Mouse (Mus musculus): ENCODE measurements at regions not wholly inside any gene's neighbourhood (a gene's known extent, or its start where the extent isn't known, plus 50 kb on each side); places are given as distances from the start of the nearest gene placed in this dataset.
"Not testable (repeated sequence)": the region's sequence is repeated elsewhere in the genome, so short reads cannot be mapped to it uniquely, and the experiment has no call there.

GRCm38 (mm10) chr14:54148626-54149025 lies 105.3 kb downstream of the Dad1 start:
- no peak for DNase-seq (ENCODE audit: low read depth, low spot score)

GRCm38 (mm10) chr14:54148121-54148520 lies 105.8 kb downstream of the Dad1 start:
- no peak for DNase-seq (ENCODE audit: low read depth, low spot score)

- no peak for DNase-seq (ENCODE audit: low read depth, low spot score)
These were observed 106.4 kb downstream of the Dad1 start for GRCm38 (mm10) chr14:54147546-54147945.

- DNase-seq (ENCODE audit: low read depth, low spot score): no peak
These were observed 107.9 kb downstream of the Dad1 start for GRCm38 (mm10) chr14:54145743-54146741.

- DNase-seq (ENCODE audit: low read depth, low spot score): no peak
These were observed 110.1 kb downstream of the Dad1 start for GRCm38 (mm10) chr14:54143828-54144227.

DNA sequence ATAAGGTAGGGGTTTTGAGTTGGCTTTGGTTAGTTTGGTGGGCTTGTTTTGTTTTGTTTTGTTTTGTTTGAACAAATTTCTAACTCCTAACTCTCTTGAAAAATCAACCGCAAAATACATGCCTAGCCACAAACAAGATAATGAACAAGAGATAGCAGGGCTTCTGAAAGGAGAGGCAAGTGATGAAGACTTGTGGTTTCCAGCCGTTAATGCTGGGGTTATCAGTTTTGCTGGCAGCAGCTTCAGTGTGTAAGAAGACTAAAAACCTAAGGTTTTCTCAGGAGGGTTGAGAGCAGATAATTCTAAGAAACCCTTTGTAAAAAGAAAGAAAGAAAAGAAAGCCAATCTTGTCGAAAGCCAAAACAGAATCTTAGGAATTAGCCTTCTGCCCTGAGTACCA lies 115.6 kb downstream of the Dad1 start:
- DNase-seq (ENCODE audit: low read depth, low spot score): no peak

DNA sequence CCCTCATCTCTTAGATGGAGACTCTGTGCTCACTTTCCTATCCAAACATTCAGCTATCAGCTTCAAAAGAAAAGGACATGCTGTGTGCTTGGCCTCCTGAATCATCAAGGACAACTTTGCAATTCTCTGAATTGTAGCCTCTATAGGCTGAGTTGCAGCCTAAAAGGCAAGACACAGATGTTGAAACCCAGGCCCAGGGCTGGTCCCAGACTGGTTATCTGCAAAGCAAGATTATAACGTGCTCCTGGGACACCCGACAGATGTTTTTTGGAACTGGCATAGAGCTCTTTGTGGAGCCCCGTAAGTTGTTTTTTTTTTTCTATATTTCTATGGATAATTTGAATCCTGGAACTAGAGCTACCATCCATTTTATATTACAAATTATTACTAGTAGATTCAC lies 117.4 kb downstream of the Dad1 start:
- no peak for DNase-seq (ENCODE audit: low read depth, low spot score)

DNA sequence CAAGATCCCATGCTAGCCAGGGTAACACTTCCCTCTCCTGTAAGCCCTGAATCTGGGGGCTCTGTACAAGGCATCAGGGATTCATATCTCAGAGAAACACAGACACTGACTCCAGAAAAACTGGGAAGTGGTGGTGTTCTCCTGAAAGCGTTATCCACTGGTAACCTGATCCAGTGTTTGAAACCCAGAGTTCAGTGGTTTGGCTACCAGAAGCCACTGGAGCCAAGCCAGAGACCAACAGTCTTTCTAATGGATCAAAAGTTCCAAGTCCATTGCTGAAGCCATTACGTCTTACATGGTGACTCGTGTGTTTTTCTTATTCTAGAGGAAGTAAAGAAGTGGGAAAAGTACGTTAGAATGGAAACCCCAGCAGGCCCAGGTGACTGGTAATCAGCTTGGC lies 125.6 kb downstream of the Dad1 start:
- no peak for DNase-seq (ENCODE audit: low read depth, low spot score)

GRCm38 (mm10) chr14:54125510-54125909 lies 128.4 kb downstream of the Dad1 start:
- DNase-seq (ENCODE audit: low read depth, low spot score): no peak

- DNase-seq (ENCODE audit: low read depth, low spot score): no peak
These were observed 131.9 kb downstream of the Dad1 start for GRCm38 (mm10) chr14:54121973-54122372.

DNA sequence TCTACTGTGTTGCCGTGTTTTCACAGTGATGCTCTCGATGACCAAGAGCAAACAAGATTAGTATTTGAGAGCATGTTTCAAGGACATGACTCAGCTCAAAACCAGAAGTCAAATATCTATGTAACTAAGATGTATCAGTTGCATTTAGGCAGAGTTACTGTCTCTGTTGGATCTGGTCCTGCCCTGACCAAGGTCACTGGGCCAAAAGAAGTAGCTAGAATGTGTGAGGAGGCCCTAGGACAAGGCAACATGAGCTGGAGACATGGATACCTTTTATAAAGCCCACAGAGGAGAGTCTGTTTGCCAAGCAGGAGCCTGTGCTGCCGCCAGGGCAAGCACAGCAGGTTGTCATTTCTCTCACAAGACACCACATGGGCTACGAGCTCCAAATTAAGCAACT lies 132.6 kb downstream of the Dad1 start:
- no peak for DNase-seq (ENCODE audit: low read depth, low spot score)

DNA sequence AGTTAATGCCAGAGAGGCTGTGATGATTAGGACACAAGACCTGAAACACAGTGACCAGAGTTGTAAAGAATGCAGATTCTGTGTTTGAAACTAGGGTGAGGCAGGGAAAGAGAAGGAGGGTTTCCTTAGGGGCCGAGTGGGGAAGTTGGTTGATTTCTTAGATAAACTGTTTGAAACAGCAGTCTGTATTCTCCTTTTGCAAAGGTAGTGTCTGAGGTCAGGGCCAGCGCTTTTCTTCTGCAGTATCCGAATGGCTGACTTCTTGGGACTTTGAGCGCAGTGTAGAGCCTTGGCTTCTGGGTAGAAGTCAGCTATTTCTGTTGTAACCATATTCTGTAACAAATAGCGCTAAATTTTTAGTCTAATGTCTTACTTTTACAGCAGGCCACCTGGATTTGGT lies 133.7 kb downstream of the Dad1 start:
- no peak for DNase-seq (ENCODE audit: low read depth, low spot score)

DNA sequence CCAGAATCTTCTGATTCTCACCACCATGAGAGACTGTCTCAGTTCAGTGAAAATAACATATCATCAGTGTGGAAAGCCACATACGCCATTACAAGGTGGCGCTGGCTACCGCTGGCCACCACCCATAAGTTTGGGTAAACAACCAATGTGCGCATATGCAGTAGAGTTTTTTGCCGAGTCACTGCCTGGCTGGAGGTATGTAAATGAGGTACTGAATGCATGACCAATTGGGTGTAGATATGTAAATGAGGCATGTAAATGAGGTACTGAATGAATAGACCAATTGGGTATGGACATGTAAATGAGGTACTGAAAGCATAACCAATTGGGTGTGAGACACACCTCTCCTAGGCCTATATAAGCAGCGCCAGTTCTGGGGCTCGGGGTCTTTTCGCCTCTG lies 136.3 kb downstream of the Dad1 start:
- not testable (repeated sequence) for DNase-seq (ENCODE audit: low read depth, low spot score)

GRCm38 (mm10) chr14:54113216-54113615 lies 140.7 kb downstream of the Dad1 start:
- no peak for DNase-seq (ENCODE audit: low read depth, low spot score)

DNA sequence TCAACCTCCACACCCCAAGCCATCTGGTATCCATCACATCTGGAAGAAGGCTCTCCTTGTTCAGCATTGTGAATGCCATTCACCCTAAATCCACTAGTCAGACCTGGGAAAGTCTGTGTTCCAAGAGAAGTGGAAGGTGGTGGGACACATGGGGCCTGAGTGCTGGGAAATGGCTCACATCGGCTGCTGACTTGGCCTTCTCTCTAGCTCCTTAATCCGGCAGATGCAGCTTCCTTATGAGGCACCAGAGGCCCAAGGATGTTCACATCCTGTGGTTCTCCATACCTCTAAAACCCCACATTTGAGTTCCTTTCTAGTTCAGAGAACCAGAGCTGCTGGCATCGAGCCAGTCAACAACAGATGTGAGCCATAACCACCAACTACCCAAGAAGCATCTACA lies 142.9 kb downstream of the Dad1 start:
- DNase-seq (ENCODE audit: low read depth, low spot score): no peak

- no peak for DNase-seq (ENCODE audit: low read depth, low spot score)
These were observed 144.8 kb downstream of the Dad1 start for GRCm38 (mm10) chr14:54109129-54109528.

DNA sequence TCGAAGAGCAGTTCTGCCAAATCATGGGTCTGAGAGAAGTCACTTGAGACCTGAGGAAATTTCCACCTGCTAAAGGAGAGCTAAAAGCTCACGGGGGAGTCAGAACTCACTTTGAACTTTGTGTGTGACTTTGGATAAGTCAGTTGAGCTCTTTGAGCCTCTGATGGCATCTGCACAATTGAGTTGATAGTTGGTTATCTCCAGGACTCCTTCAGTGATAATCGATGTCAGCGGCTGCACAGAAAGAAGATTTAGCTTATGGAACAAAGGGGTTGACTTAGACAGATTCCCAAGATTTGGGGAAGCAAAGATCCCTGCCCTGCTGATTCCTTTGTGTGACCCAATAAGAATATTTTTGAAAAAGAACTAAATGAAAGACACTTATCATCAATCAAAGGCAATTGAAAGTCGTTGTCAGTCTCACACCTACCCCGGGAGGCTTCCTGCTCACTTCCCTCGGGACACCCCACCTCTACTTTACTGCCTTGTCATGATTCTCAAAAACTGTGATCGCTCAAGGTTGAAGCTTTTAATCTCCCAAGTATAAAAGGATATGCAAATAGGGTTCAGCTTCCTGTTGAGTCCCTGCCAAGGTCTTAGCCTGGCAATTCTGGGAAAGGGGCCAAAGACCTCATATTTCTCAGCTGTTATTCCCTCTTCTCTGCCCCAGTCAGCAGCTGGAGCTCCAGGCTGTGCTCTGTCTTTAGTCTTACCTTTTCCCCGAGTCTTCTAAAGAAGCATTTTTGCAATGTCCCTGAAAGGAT lies 145.4 kb downstream of the Dad1 start:
- no peak for DNase-seq (ENCODE audit: low read depth, low spot score)

DNA sequence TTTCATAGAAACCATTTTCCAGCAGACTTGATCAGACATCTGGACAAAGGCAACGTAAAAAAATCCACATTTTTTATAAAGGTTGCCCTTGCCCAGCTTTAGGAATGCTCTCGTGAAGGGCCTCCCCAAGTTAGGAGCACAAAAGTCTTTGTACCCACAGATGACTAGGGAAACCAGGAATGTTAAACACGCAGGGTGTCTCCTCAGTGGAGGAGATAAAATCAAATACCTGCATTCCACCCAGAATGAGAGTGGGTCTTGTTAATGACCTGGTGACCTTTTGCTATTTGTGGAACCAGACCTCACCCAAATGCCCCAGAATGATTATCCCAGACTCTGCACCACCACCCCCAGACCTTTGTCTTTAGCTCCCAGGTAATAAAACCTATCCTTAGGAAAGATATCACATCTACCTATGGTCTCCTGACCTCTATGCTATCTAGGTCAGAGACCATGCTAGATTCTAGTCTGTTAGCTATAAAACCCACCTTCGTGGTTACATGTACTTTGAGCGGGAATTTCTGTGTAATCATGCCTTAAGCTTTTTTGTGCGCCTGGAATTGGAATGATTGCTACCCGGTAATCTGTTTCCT lies 146.6 kb downstream of the Dad1 start:
- no peak for DNase-seq (ENCODE audit: low read depth, low spot score)

GRCm38 (mm10) chr14:54104243-54104642 lies 149.7 kb downstream of the Dad1 start:
- DNase-seq (ENCODE audit: low read depth, low spot score): no peak

GRCm38 (mm10) chr14:54103541-54103940 lies 150.4 kb downstream of the Dad1 start:
- DNase-seq (ENCODE audit: low read depth, low spot score): no peak

DNA sequence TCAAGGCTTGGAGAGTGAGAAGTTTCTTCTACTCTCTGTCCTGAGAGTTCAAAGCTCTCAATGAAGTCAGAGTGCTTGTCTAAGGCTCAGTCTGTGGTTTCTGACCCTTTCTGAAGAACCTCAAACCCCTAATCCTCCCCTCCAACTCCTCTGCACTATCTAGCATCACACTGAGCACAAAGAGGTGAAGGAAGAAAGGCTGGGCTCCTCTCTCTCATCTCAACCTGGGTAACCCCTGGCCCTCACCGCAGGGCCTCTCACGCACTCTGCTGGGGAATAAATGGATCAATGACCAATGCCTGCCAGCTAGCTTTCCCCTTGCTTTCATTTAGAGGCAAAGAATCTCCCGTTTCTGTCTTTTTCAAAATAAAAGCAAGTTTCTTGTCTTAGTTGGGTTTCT lies 150.8 kb downstream of the Dad1 start:
- no peak for DNase-seq (ENCODE audit: low read depth, low spot score)

DNA sequence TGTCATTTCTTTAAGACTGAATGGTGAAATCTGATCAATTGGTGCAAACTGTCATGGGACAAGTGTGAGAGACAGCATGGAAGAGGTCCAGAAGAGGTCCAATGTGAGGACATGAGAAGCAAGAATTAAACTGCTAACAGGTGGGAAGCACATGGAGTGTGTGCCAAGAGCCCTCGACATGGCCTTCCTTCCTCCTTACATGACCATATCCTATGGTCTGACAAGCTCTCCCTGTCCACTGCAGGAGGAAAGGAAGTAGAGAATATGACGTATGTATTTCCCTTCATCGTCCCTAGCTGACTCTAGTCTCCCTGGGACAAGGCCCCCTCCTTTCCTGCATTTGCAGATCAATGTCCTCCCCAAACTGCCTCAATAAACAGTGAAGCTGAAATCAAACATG lies 152.1 kb downstream of the Dad1 start:
- no peak for DNase-seq (ENCODE audit: low read depth, low spot score)
